9 mouse cellular contexts compared by ENCODE assay signal in genomic region chr4:133966271-133966940, GRCm38 (mm10). TPM values are rescaled to one million over a fixed set of nuclear protein-coding genes. Genes with fewer than 3 reads are reported as not detected.
A peak's percentile ranks its signal among the peaks of the same experiment; 100 is the strongest.
DNase-seq lines count a peak whose midpoint lies in the region; ATAC-seq and TF ChIP-seq lines count a peak whose summit lies in the region.
"Had no signal": no experiment of that assay in that cellular context is flagged by ENCODE, and none has a peak within 500 bp of the region (broad histone marks: within the 10 kb centered on the region; RNA-seq: fewer than 3 reads in every experiment).

No protein-coding gene starts in this region.

- H3K9me3 ChIP-seq in heart, embryonic 11.5 days (replicated peaks; ENCODE audit: control insufficient read depth, low read length) = no peaks in the 10 kb centered on the region
- H3K9me3 ChIP-seq in CH12.LX (replicated peaks; ENCODE audit: low read length) = no peaks in the 10 kb centered on the region
- H3K9me3 ChIP-seq in forebrain, postnatal 0 days (ENCODE audit: low read length) = no peaks in the 10 kb centered on the region
- H3K9me3 ChIP-seq in liver, postnatal 0 days (ENCODE audit: low read length) = no peaks in the 10 kb centered on the region

- peak overlapping the region; percentile 83 for H3K4me3 ChIP-seq in heart, embryonic 11.5 days (ENCODE audit: low read depth, low read length)
- H3K4me3 ChIP-seq in CH12.LX (replicated peaks in 1 of 3; ENCODE audit: low read depth in 2 of 3, low read length in 2 of 3, poor library complexity in 1 of 3) = peak overlapping the region; percentile 62 to 75 (median 70)
- peak overlapping the region; percentile 86 for H3K4me3 ChIP-seq in forebrain, postnatal 0 days (ENCODE audit: low read depth, low read length)
- H3K4me3 ChIP-seq in liver, postnatal 0 days (ENCODE audit: low read depth, low read length) = peak overlapping the region; percentile 96

- peak overlapping the region; percentile 98 for H3K9ac ChIP-seq in heart, embryonic 11.5 days (ENCODE audit: low read depth, low read length)
- H3K9ac ChIP-seq in CH12.LX (ENCODE audit: insufficient read depth, low read depth) = peak overlapping the region; percentile 88
- H3K9ac ChIP-seq in forebrain, postnatal 0 days = peak overlapping the region; percentile 99
- peak overlapping the region; percentile 100 for H3K9ac ChIP-seq in liver, postnatal 0 days (replicated peaks)

- peaks cover 9% of the 10 kb centered on the region for H3K79me2 ChIP-seq in CH12.LX (replicated peaks; ENCODE audit: control insufficient read depth, extremely low read depth, insufficient read depth, poor library complexity, severe bottlenecking)

- no peak for ATAC-seq in heart, embryonic 11.5 days (replicated peaks; ENCODE audit: insufficient number of reproducible peaks, low FRiP score, low TSS enrichment)
- ATAC-seq in forebrain, postnatal 0 days = no peak
- no peak for ATAC-seq in liver, postnatal 0 days

- 38% methylated on average over 12 of the region's 12 CpGs for WGBS in heart, embryonic 11.5 days (ENCODE audit: insufficient replicate concordance)
- WGBS in forebrain, postnatal 0 days = 39% methylated on average over 12 of the region's 12 CpGs
- 38% methylated on average over 12 of the region's 12 CpGs for WGBS in liver, postnatal 0 days (ENCODE audit: insufficient replicate concordance)

- no peak for TF ChIP-seq CTCF in CH12.LX (conservative IDR thresholded peaks at IDR 0.05 in 1 of 2, IDR thresholded peaks at IDR 0.05 in 1 of 2; ENCODE audit: low read depth in 2 of 2, low read length in 2 of 2)
- no peak for TF ChIP-seq CTCF in forebrain, postnatal 0 days (IDR thresholded peaks at IDR 0.05; ENCODE audit: low read depth)
- peak; percentile 14; the same call in 1 of the 2 replicates for TF ChIP-seq CTCF in liver, postnatal 0 days (IDR thresholded peaks at IDR 0.05; ENCODE audit: low read depth)

- TF ChIP-seq POLR2A in CH12.LX (IDR thresholded peaks at IDR 0.05; ENCODE audit: low read depth, low read length) = no peak

- H3K27ac ChIP-seq in heart, embryonic 11.5 days (ENCODE audit: low read depth, low read length) = peak overlapping the region; percentile 100
- no peak overlapping the region for H3K27ac ChIP-seq in CH12.LX (ENCODE audit: insufficient read depth, low read depth)
- peak overlapping the region; percentile 16; the same call in 1 of the 2 replicates for H3K27ac ChIP-seq in forebrain, postnatal 0 days (ENCODE audit: low read depth, low read length)
- H3K27ac ChIP-seq in liver, postnatal 0 days (ENCODE audit: low read depth) = peak overlapping the region; percentile 100; the same call in 1 of the 2 replicates

- intact Hi-C loops in heart, postnatal 14 days (cut with DNase I) = no loop called here

- peak overlapping the region; percentile 96 for H3K4me2 ChIP-seq in heart, embryonic 11.5 days
- peak overlapping the region; percentile 97 for H3K4me2 ChIP-seq in CH12.LX (ENCODE audit: insufficient read depth, low read depth, poor library complexity, severe bottlenecking)
- peak overlapping the region; percentile 99 for H3K4me2 ChIP-seq in forebrain, postnatal 0 days (ENCODE audit: low read depth)
- H3K4me2 ChIP-seq in liver, postnatal 0 days (ENCODE audit: low read depth, low read length) = peak overlapping the region; percentile 82

- dilution Hi-C loops in CH12.LX (cut with MboI; ENCODE audit: extremely low pct_ligation_motif_present, extremely low pct_unique_long_range_greater_than_20kb, low sequenced_read_pairs) = no loop called here

- H3K4me1 ChIP-seq in heart, embryonic 11.5 days (ENCODE audit: control insufficient read depth, insufficient read depth, low read length) = peaks cover 16% of the 10 kb centered on the region
- peaks cover 0 to 35% of the 10 kb centered on the region in 2 experiments; a peak in 3 of 4 replicates for H3K4me1 ChIP-seq in CH12.LX (ENCODE audit: control insufficient read depth in 1 of 2, insufficient read depth in 2 of 2)
- H3K4me1 ChIP-seq in forebrain, postnatal 0 days (ENCODE audit: insufficient read depth) = peaks cover 29% of the 10 kb centered on the region
- H3K4me1 ChIP-seq in liver, postnatal 0 days (ENCODE audit: insufficient read depth) = peaks cover 28% of the 10 kb centered on the region

- H3K36me3 ChIP-seq in heart, embryonic 11.5 days (ENCODE audit: control insufficient read depth, insufficient read depth, low read length) = peaks cover 15% of the 10 kb centered on the region
- H3K36me3 ChIP-seq in CH12.LX (replicated peaks in 1 of 2; ENCODE audit: control insufficient read depth in 1 of 2, insufficient read depth in 1 of 2, low read length in 1 of 2) = peaks cover 27 to 55% of the 10 kb centered on the region in 2 experiments
- H3K36me3 ChIP-seq in forebrain, postnatal 0 days (ENCODE audit: insufficient read depth) = peaks cover 31% of the 10 kb centered on the region
- peaks cover 35% of the 10 kb centered on the region for H3K36me3 ChIP-seq in liver, postnatal 0 days (replicated peaks; ENCODE audit: insufficient read depth, low read length)

- in situ Hi-C loops in CH12.LX (cut with MboI; ENCODE audit: low pct_ligation_motif_present, low pct_unique_long_range_greater_than_20kb, low sequenced_read_pairs) = no loop called here

- no peak for DNase-seq in heart, postnatal 14 days
- no peak for DNase-seq in CH12.LX (ENCODE audit: extremely low read depth)
- DNase-seq in forebrain, postnatal 0 days = no peak
- no peak for DNase-seq in liver, postnatal 0 days
- DNase-seq in ovary, adult 18-20 months (ENCODE audit: low spot score) = no peak
- no peak for DNase-seq in Muller cell, postnatal 12 days (ENCODE audit: inconsistent ontology term)
- DNase-seq in gastrocnemius, postnatal 10 days = no peak

- H3K27me3 ChIP-seq in heart, embryonic 11.5 days (ENCODE audit: control insufficient read depth, insufficient read depth, low read length) = no peaks in the 10 kb centered on the region
- H3K27me3 ChIP-seq in CH12.LX (replicated peaks) = no peaks in the 10 kb centered on the region
- H3K27me3 ChIP-seq in forebrain, postnatal 0 days (ENCODE audit: insufficient read depth, low read length) = no peaks in the 10 kb centered on the region
- no peaks in the 10 kb centered on the region for H3K27me3 ChIP-seq in liver, postnatal 0 days (ENCODE audit: insufficient read depth, low read length)

- no peak for TF ChIP-seq EP300 in CH12.LX (IDR thresholded peaks at IDR 0.05; ENCODE audit: low read length)
- TF ChIP-seq EP300 in liver, postnatal 0 days (IDR thresholded peaks at IDR 0.05; ENCODE audit: low read depth) = no peak

- TF ChIP-seq RAD21 in CH12.LX (IDR thresholded peaks at IDR 0.05; ENCODE audit: low read depth, low read length) = no peak

TF ChIP-seq in CH12.LX, 34 proteins besides CTCF, POLR2A, EP300 and RAD21:
- TF ChIP-seq JUN (IDR thresholded peaks at IDR 0.05; ENCODE audit: insufficient read depth, low read depth, low read length) (no peak), ZMIZ1 (IDR thresholded peaks at IDR 0.05; ENCODE audit: low read depth, low read length) (no peak), E2F4 (IDR thresholded peaks at IDR 0.05; ENCODE audit: insufficient replicate concordance, low read depth, low read length) (no peak), MXI1 (IDR thresholded peaks at IDR 0.05; ENCODE audit: low read depth, low read length) (no peak), POLR2AphosphoS2 (IDR thresholded peaks at IDR 0.05; ENCODE audit: low read depth, low read length) (no peak), RCOR1 (conservative IDR thresholded peaks at IDR 0.05; ENCODE audit: low read depth, low read length) (no peak), NRF1 (IDR thresholded peaks at IDR 0.05; ENCODE audit: low read depth, low read length) (no peak), KAT2A (IDR thresholded peaks at IDR 0.05; ENCODE audit: insufficient replicate concordance, low read length) (no peak), ZKSCAN1 (IDR thresholded peaks at IDR 0.05; ENCODE audit: borderline replicate concordance, low read depth, low read length) (no peak), MYC (IDR thresholded peaks at IDR 0.05; ENCODE audit: low read depth, low read length) (no peak), CHD1 (IDR thresholded peaks at IDR 0.05; ENCODE audit: low read depth, low read length) (no peak)

RNA-seq across cellular contexts. Expression of gene Hmgn2, which starts 2.0 kb away (rescaled TPM):
- 2,081 and 2,101 TPM in 2 replicates for polyA plus RNA-seq in heart, embryonic 11.5 days (2014; fragmentation: Nextera tagmentation; extraction: Ambion mirVana)
- 100 to 1,000 TPM; 129 to 151 TPM for total RNA-seq in heart, postnatal 14 days (2021)
- 157 and 196 TPM in 2 replicates for total RNA-seq in CH12.LX (2012; rRNA removed)
- 161 and 168 TPM in 2 replicates for total RNA-seq in CH12.LX (2014; rRNA removed)
- 195 and 299 TPM in 2 replicates for polyA plus RNA-seq in CH12.LX (2012; ENCODE audit: insufficient read length, low read depth)
- 377 and 408 TPM in 2 replicates for total RNA-seq in forebrain, postnatal 0 days (2014; rRNA removed)
- polyA plus RNA-seq in forebrain, postnatal 0 days (2015; fragmentation: Nextera tagmentation; extraction: Ambion mirVana) = 1,226 and 1,340 TPM in 2 replicates
- 547 and 562 TPM in 2 replicates for polyA plus RNA-seq in liver, postnatal 0 days (2015; fragmentation: Nextera tagmentation; extraction: Ambion mirVana)
- 100 to 1,000 TPM; 225 to 257 TPM for total RNA-seq in gastrocnemius, postnatal 10 days (2021)

RNA-seq across cellular contexts. Expression of gene Dhdds, which starts 34.3 kb away (rescaled TPM):
- 35.3 and 35.6 TPM in 2 replicates for polyA plus RNA-seq in heart, embryonic 11.5 days (2014; fragmentation: Nextera tagmentation; extraction: Ambion mirVana)
- 10 to 100 TPM; 25.5 to 27.5 TPM for total RNA-seq in heart, postnatal 14 days (2021)
- 26.0 and 29.4 TPM in 2 replicates for total RNA-seq in CH12.LX (2012; rRNA removed)
- total RNA-seq in CH12.LX (2014; rRNA removed) = 12.9 TPM in 2 replicates
- 33.1 and 34.5 TPM in 2 replicates for polyA plus RNA-seq in CH12.LX (2012; ENCODE audit: insufficient read length, low read depth)
- 40.2 and 42.0 TPM in 2 replicates for total RNA-seq in forebrain, postnatal 0 days (2014; rRNA removed)
- polyA plus RNA-seq in forebrain, postnatal 0 days (2015; fragmentation: Nextera tagmentation; extraction: Ambion mirVana) = 39.8 and 43.5 TPM in 2 replicates
- 8.3 and 10.3 TPM in 2 replicates for polyA plus RNA-seq in liver, postnatal 0 days (2015; fragmentation: Nextera tagmentation; extraction: Ambion mirVana)
- total RNA-seq in gastrocnemius, postnatal 10 days (2021) = 10 to 100 TPM; 16.7 to 17.5 TPM

RNA-seq across cellular contexts. Expression of gene Lin28a, which starts 52.2 kb away (rescaled TPM):
- 0.21 and 0.30 TPM in 2 replicates for polyA plus RNA-seq in heart, embryonic 11.5 days (2014; fragmentation: Nextera tagmentation; extraction: Ambion mirVana)
- not detected for total RNA-seq in heart, postnatal 14 days (2021)
- total RNA-seq in CH12.LX (2012; rRNA removed) (0.04 and 0.08 TPM in 2 replicates), CH12.LX (2014; rRNA removed) (not detected in 2 replicates)
- polyA plus RNA-seq in CH12.LX (2012; ENCODE audit: insufficient read length, low read depth) = not detected in 2 replicates
- 0.05 TPM in 1 of 2 replicates, not detected in the other for total RNA-seq in forebrain, postnatal 0 days (2014; rRNA removed)
- not detected in 2 replicates for polyA plus RNA-seq in forebrain, postnatal 0 days (2015; fragmentation: Nextera tagmentation; extraction: Ambion mirVana)
- polyA plus RNA-seq in liver, postnatal 0 days (2015; fragmentation: Nextera tagmentation; extraction: Ambion mirVana) = 0.87 and 1.1 TPM in 2 replicates
- 1 to 10 TPM; 1.7 to 2.8 TPM for total RNA-seq in gastrocnemius, postnatal 10 days (2021)
- polyA plus RNA-seq: frontal cortex, adult 2 months had no signal
